Mouse (Mus musculus) regulatory T cell (primary cell): ENCODE measurements around the gene Tph1.

Experiments used
- in situ Hi-C: fragments of 300-600 bp; cut with MboI, MseI; formaldehyde crosslinking; loops from one replicate; pipeline ENCODE4 v1.15.1; 2025; ENCODE audit warnings: high pct_unique_total_duplicates

The Tph1 gene

DNA sequence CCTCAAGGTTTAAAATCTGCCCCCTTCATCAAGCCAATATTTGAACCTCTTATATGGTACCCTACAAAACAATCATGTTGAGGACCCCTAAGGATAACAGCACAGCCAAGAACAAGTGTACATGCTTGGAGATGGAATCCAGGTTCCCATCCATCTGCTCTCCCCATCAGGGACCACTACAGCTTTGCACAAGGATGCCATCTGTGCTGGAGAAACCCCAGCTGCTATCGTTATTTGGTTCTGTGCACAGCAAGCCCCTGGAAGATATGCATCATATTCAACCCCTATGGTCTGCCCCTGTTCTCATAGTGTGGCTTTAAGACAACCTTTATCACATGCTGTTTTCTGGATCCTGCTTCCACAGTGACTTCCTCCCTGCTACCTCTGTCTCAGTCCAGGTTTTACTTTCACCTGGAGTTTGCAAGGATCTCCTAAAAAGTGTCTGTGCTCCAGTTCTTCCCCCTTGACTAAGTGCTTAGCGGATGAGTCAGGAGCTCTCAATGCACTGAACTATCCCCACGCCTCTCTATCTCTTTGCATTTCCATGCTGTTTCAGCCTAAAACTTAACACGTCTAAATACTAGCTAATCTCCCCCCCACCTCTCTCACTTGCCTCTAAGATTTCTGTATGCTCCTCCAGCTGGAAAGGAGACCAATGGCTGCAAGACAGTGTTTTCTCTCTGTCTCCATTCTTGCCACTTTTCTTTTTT lies 23.8 kb downstream of the Tph1 start:
- in situ Hi-C loops, result no loop called here

DNA sequence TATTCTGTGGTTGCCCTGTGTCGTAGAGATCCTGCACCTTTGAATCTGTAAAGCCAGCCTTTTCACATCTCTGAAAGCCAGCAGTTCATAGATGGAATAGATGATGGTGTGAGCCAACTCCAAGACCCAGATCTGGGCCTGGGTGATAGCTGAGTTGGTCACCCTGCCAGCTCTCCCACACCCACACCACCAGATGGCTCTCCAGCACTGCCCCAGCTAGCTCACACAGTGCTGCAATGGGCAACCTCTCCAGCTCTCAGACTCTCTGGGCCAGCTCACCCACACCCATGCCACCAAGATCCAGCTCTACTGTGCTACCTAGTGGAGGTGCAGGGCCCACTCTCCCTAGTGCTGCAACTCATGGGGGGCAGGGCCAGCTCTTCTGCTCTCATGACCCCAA lies 29.2 kb downstream of the Tph1 start:
- in situ Hi-C loops, result no loop called here

GRCm38 (mm10) chr7:46640062-46640461 lies 32.3 kb downstream of the Tph1 start:
- in situ Hi-C loops, result no loop called here

DNA sequence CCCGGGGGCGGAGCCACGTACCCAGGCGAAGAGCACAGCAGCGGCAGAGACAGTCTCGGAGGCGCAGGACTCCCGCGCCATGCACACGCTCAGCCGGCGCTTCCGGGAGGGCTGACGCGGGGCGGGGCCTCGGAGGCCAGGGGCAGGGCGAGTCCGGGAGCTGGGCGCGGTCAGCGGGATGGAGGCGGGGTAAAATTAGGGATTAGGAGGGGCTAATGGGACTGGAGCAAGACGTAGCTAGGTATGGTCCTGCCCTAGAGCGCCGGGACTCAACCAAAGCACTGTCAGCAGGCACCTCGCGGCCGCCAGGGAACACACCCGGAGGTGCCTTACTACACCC lies 32.7 kb downstream of the Tph1 start, which contains the start of gene Sergef:
TSS of gene Sergef (minus strand) at position 116 of the 340 bp plus-strand sequence.
- in situ Hi-C loops, result no loop called here

DNA sequence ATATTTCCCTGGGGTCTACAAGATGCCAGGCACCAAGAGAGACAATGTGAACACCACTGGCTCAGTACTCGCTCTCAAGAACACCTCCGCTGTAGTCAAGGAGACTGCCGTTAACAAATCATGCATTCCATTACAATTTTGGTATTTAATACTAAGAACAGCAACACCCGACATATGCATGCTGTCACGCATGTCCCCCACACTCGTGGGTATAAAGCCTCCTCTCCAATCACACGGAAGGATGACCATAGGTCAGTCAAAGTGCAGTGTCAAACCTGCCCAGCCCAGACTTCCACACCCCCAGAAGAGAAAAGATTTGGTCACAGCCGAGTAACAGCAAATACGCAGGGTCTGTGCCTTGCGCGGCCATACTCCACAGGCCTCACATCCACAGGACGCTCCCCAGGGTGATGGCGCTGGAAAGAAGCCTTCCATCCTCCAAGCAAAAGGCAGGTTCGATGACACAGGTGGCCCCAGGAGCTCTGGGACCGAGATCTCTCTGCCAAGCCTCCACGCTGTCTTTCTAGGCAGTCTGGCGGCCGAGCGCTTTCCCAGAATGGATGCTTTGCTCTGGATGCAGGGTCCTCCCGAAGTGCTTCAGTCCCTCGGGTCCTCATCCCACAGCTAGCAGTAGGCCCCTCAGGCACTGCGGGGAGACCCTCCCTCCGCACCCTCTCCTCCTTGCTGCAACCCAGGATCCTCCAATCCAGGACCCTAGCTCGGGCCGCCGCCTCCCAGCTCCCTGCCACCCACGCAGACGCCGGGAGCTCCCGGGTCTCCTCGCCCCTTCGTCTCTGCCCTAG lies 33.2 kb downstream of the Tph1 start:
- in situ Hi-C loops, result no loop called here

DNA sequence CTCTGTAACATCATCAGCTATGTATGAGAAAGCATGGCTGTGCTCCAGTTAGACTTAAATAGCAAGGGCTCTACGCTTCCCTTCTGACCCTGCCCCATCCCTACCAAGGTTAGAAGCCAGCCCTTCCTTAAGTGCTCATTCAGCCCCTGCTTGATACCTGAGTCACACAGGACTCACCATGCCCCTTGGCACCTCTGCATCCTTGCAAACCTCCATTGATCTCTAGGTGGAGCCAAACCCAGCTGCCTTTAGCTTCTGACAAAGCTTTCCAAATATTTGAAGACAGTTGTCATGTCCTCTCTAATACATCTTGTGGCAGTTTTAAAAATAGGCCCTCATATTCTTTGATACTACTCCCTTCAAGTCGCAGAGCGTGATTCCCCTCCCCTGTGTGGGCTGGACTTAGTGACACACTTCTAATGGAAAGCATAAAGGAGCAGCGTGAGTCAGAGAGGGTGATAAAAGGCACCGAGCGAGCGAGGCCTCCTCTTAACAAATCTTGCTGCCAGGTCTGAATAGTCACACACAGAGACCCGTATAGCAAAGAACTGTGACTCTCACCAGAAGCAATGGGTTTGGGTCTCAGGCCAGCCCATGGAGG lies 43.9 kb downstream of the Tph1 start:
- in situ Hi-C loops, result no loop called here

DNA sequence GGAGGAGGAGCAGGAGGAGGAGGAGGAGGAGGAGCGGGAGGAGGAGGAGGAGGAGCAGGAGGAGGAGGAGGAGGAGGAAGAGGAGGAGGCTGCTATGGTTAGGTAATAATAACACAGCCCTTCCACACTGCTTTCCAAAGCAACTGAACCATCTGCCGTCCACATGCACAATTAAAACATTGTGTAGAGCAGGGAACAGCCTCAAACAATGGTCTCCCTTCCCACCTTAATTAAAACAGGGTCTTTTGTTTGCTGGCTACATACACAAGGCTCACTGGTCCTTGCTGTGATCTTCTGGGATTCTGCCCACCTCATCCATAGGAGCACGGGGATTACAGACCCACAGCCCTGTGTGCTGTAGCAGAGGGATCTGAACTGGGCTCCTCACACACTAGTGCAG lies 48.4 kb downstream of the Tph1 start:
- in situ Hi-C loops, result no loop called here

DNA sequence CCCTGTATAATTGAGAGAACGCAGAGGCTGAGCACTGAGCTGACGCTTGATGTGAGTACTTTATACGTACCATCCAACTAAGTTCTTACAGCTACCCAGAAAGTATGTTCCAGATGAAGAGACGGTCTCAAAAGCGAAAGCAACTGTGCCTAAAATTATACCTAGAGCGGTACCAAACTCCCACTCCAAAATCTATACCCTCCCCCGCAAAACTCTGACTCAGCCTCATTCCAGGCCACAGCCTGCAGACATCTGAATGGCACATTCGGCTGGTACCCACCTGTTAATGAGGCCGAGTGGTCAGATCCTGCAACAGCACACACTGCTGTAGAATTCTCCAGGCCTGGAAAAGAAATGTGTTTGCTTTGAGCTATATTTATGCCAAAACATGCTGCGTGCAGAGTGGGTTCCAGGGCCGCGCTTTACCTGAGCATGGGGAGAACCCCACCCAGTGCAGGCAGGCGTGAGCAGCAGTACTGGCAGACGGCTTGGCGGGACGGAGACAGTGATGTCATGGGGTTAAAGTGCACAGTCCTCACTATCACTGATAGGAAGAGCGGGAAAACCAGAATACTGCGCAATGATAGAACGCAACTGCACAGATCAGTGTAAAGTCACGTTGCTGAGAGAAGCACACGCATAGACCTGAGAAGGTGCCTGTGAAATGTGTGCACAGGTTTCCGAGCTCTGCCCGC lies 53.8 kb downstream of the Tph1 start:
- in situ Hi-C loops, result no loop called here

GRCm38 (mm10) chr7:46616429-46617005 lies 55.8 kb downstream of the Tph1 start:
- in situ Hi-C loops, result no loop called here

DNA sequence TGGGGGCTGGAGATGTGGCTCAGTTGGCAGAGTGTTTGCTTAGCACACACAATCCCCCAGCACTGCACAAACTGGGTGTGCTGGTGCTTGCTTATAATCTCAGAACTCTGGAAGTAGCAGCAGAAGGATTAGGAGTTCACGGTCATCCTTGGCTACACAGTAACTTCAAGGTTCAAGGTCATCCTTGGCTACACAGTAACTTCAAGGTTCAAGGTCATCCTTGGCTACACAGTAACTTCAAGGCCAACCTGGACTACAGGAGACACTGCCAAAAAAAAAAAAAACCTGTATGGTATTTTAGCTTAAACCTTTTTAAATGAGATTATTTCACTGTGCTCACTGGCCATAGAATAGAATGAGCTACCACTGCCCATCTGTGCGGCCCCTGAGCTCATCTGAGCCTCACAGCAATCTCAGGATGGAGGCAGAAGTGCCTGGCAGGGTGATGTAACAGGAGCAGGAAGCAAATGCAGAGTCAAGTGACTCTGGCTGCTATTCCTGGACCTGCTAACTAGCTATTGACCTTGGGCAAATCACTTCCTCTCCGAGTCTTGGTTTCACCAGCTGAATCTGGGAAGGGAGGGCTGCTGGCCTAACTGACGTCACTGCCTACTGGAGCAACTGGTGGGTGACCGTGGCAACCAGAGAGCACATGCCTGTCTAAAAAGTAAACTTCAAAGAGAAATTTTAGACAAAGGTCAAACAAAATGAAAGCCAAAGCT lies 56.9 kb downstream of the Tph1 start:
- in situ Hi-C loops, result no loop called here

DNA sequence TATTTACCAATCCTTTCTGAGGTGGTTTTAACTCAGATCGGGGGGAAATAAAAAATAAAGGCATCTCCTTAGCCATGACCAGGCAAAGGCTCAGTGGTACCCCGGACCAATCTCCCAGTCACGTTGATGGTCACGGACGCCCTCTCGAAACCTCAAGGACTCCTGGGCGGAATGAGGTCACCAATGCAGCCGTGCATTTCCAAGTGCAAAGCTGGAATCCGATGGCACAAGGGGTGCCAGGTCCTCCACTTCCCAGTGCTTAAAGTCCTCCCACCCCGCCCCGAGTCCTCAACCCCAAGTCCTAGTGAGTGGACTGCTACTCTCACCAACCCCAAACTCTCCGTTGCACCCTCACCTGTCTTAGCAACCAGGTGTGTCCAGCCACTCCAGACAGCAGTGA lies 58.1 kb downstream of the Tph1 start:
- in situ Hi-C loops, result no loop called here

GRCm38 (mm10) chr7:46613091-46613490 lies 59.2 kb downstream of the Tph1 start:
- in situ Hi-C loops, result no loop called here

DNA sequence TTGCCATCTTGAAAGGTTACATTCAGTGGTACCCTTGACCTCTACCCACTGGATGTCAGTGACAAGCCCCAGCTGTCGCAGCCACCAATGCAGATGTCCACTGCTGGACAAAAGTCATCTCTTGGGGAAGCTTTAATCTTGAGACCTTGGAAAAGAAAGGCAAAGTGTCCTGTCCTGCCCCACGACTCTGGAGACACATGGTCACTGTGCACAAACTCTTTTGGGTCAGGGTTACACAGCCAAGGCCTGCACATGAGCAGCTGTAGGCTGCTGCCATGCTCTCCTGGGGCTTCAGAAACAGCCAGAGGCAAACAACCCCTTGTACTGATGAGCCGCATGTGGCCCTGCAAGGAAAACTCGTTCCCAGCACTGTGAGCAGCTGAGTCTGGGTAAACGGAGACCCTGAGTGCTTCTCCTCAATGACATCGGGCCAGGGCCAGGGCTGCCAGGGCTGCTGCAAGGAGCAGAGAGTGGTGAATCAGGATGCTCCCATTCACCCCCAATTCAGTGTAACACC lies 59.9 kb downstream of the Tph1 start:
- in situ Hi-C loops, result no loop called here

DNA sequence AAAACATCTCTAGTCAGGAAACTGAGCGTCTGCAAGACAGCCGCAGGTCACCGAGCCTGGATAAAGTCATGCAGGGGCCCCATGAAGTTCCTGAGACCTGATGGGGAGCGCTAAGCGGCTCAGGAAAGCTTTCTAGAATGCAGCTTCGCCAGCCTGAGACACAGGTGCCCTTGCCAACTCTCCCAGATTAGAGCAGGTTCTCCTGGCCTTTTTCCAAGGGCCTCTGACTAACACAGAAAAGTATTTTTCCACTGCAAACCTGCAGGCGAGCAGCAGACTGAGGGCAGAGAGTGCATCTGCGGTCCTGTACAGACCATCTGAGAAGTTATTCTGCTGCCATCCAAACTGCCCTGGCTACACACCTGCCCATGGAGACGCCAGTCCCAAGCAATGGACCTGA lies 60.4 kb downstream of the Tph1 start:
- in situ Hi-C loops, result no loop called here

DNA sequence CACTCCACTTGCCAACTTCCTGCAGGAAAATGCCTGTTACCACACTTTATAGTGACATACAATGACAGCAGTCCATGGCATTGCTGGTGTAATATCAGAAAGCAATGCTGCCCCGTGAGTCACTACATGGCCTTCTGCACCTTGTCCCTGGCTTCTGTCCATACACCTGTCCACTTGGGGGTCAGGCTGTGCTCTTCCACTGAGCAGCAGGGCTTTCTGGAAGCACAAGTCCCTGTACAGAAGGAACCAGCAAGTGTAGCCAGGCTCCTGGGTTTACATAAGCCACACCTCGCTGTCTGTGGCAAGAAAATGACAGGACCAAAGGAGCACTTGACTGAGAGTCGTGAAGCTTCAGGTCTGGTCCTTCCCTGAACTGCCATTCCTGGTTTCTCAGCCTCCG lies 63.0 kb downstream of the Tph1 start:
- in situ Hi-C loops, result loop anchor here (5.0 to 10.0 kb wide), 3 partner anchors 102 to 615 kb away; no protein-coding TSS in a partner anchor

DNA sequence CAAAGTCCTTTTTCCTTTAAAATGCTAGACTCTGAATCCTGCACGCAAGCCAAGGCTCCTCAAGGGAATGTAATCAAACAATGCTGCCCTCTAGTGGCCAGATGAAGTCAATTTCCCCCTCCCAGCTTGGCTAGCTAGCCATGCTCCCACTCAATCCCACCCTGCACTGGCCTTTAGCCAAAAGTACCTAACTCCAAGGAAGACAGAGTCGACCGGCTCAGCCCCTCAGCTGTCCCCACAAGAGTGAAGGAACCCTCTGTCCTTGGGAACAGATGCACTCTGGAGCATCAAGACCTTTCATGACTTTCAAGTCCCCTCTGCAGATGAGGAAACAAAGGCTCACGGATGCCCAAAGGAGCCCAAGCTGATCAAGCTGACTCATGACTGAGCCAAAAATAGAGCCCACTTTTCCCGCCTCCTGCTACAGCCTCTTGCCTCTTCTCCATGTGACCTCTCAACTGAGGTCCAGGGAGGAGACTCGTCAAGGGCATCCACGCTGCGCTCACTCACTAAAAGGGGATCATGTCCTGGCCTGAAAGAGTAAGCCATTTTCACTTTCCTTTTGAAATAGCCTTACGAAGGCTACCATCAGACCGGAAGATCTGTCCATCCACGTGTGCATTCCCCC lies 64.8 kb downstream of the Tph1 start:
- in situ Hi-C loops, result loop anchor here (5.0 to 10.0 kb wide), 3 partner anchors 100 to 613 kb away; no protein-coding TSS in a partner anchor

DNA sequence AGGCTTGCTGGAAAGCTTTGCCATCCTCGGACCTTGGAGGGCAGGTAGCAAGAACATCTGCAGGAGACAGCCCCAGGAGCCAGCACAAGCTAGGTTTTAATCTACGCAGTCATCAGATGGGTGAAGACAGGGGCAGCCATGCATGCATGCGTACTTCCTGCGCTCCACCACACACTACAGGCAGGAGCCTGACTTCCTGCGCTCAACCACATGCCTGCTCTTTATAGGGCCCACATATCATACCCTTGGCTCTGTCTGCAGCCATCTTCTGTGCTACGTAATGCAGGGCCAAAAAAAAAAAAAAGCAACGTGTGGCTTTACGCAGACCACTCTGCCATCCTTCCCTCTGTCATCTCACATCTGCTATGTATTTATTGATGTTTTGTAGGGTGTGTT lies 65.3 kb downstream of the Tph1 start:
- in situ Hi-C loops, result loop anchor here (5.0 to 10.0 kb wide), 3 partner anchors 100 to 612 kb away; no protein-coding TSS in a partner anchor

DNA sequence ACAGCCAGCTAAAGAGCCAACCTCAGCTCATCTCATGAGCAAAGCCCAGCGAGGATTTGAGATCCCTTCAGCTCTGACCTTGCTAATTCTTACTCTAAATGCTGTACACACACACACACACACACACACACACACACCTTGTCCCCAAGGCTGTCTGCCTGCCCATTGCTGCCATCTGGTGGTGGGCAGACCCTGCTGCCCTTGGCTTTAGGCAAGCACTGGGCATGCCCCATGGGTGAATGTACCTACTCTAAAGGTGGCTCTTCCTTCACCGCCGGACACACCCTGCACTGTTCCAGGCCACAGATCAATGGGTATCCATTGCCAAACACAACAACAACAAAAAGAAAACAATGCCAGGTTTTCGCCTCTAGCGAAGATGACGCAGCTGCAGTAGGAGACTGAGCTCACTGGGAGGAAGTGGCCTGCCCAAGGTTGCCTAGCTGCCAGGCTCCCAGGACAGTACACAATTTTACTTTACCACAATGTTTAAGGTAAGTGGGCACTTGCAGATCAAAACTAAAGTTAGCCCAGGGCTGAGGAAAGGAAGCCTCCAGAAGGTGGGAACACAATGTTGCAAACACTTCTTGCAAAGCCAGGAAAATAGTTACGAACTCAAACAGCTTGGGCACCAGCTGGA lies 65.8 kb downstream of the Tph1 start:
- in situ Hi-C loops, result loop anchor here (5.0 to 10.0 kb wide), 3 partner anchors 99 to 612 kb away; no protein-coding TSS in a partner anchor

- in situ Hi-C loops, result loop anchor here (5.0 to 10.0 kb wide), 2 partner anchors 496 to 608 kb away; no protein-coding TSS in a partner anchor
These were observed 69.3 kb downstream of the Tph1 start for GRCm38 (mm10) chr7:46603051-46603450.
